Mouse (Mus musculus) myocyte (in vitro differentiated cells): Measurements from ENCODE around the gene Enpp1. TPM values are rescaled to one million over a fixed set of nuclear protein-coding genes. Genes with fewer than 3 reads are reported as not detected.

Source experiments
- H3K27me3 ChIP-seq: one replicate; pipeline ENCODE4 v1.6.1; 2011; ENCODE audit not compliant: control insufficient read depth, insufficient read depth, insufficient read length
- H3K36me3 ChIP-seq: one replicate; pipeline ENCODE4 v1.6.1; 2011; ENCODE audit not compliant: control insufficient read depth, insufficient read depth
- H3K4me2 ChIP-seq: one replicate; pipeline ENCODE4 v1.6.1; 2011; ENCODE audit warnings: low read depth, control low read depth
- H3K4me3 ChIP-seq: one replicate; pipeline ENCODE4 v1.5.1; 2011; ENCODE audit warnings: mild to moderate bottlenecking, control low read depth, moderate library complexity
- H3K79me2 ChIP-seq: one replicate; pipeline ENCODE4 v1.6.1; 2011; ENCODE audit not compliant: control insufficient read depth, insufficient read depth
- H3ac ChIP-seq: one replicate; pipeline ENCODE4 v1.6.1; 2011; ENCODE audit not compliant: control insufficient read depth, insufficient read length
- CEBPB ChIP-seq: IDR thresholded peaks from 2 replicates; pipeline ENCODE4 v1.6.1; 2011; ENCODE audit warnings: mild to moderate bottlenecking, moderate library complexity; ENCODE audit not compliant: poor library complexity, insufficient read depth, severe bottlenecking
- E2F4 ChIP-seq: IDR thresholded peaks from one replicate; pipeline ENCODE4 v1.6.1; 2011; ENCODE audit warnings: mild to moderate bottlenecking, control low read depth, moderate library complexity; ENCODE audit not compliant: insufficient read depth
- MAX ChIP-seq: IDR thresholded peaks from one replicate; pipeline ENCODE4 v1.6.1; 2011; ENCODE audit warnings: low read depth, mild to moderate bottlenecking, control low read depth
- MYOD1 ChIP-seq, 3 experiments: IDR thresholded peaks; one replicate each; pipeline ENCODE4 v1.6.1; 2011; ENCODE audit warnings: control low read depth in 2 of 3, low read depth in 2 of 3, mild to moderate bottlenecking in 2 of 3, moderate library complexity in 1 of 3; ENCODE audit not compliant: insufficient read length in 2 of 3, control insufficient read depth in 1 of 3
- MYOG ChIP-seq, 3 experiments: IDR thresholded peaks; one replicate each; pipeline ENCODE4 v1.6.1; 2011; ENCODE audit warnings: control low read depth in 2 of 3, low read depth in 2 of 3, mild to moderate bottlenecking in 2 of 3; ENCODE audit not compliant: insufficient read length in 2 of 3, control insufficient read depth in 1 of 3, insufficient read depth in 1 of 3
- POLR2A ChIP-seq: IDR thresholded peaks from one replicate; pipeline ENCODE4 v1.6.1; 2011; ENCODE audit warnings: low read depth, mild to moderate bottlenecking, control low read depth, moderate library complexity; ENCODE audit not compliant: insufficient read length
- POLR2AphosphoS2 ChIP-seq: IDR thresholded peaks from one replicate; pipeline ENCODE4 v1.6.1; 2011; ENCODE audit warnings: low read depth, control low read depth; ENCODE audit not compliant: insufficient read length
- REST ChIP-seq: IDR thresholded peaks from one replicate; pipeline ENCODE4 v1.6.1; 2011; ENCODE audit warnings: mild to moderate bottlenecking, control low read depth, moderate library complexity; ENCODE audit not compliant: insufficient read depth, insufficient read length
- SRF ChIP-seq: IDR thresholded peaks from one replicate; pipeline ENCODE4 v1.6.1; 2011; ENCODE audit warnings: low read depth; ENCODE audit not compliant: control insufficient read depth, insufficient read length
- TCF12 ChIP-seq: IDR thresholded peaks from one replicate; pipeline ENCODE4 v1.6.1; 2011; ENCODE audit warnings: mild to moderate bottlenecking, control low read depth; ENCODE audit not compliant: poor library complexity, insufficient read depth, severe bottlenecking
- TCF3 ChIP-seq: IDR thresholded peaks from one replicate; pipeline ENCODE4 v1.6.1; 2011; ENCODE audit warnings: low read depth, control low read depth; ENCODE audit not compliant: insufficient read length
- USF1 ChIP-seq: IDR thresholded peaks from one replicate; pipeline ENCODE4 v1.6.1; 2011; ENCODE audit warnings: low read depth, mild to moderate bottlenecking, control low read depth, moderate library complexity
- polyA plus RNA-seq: library from polyadenylated mRNA; unstranded; fragments of >200 nt; fragmentation: generic; extraction: Trizol; gene quantifications from one replicate; pipeline ENCODE4 v1.2.1, GENCODE M21; 2012; ENCODE audit warnings: missing spikeins

The Enpp1 gene
- polyA plus RNA-seq, 1 experiment, result 2.6 TPM

GRCm38 (mm10) chr10:24712367-24712761 is 405 bp upstream of the Enpp1 start:
- Histone ChIP-seq H3ac (peak overlapping the region; percentile 19), H3K79me2 (no peaks in the 10 kb centered on the region), H3K4me3 (peak overlapping the region; percentile 31), H3K27me3 (no peaks in the 10 kb centered on the region), H3K4me2 (peak overlapping the region; percentile 79), H3K36me3 (no peaks in the 10 kb centered on the region)
- TF ChIP-seq CEBPB (no peak), SRF (no peak), MYOG (IDR thresholded peaks at IDR 0.05; ENCODE audit: control insufficient read depth in 1 of 3, insufficient read depth in 1 of 3, insufficient read length in 2 of 3, low read depth in 2 of 3) (no peak), MYOD1 (IDR thresholded peaks at IDR 0.05; ENCODE audit: control insufficient read depth in 1 of 3, insufficient read length in 2 of 3, low read depth in 2 of 3) (no peak), USF1 (no peak), REST (no peak), MAX (no peak), E2F4 (no peak), POLR2A (no peak), POLR2AphosphoS2 (no peak), TCF3 (no peak), TCF12 (no peak)

DNA sequence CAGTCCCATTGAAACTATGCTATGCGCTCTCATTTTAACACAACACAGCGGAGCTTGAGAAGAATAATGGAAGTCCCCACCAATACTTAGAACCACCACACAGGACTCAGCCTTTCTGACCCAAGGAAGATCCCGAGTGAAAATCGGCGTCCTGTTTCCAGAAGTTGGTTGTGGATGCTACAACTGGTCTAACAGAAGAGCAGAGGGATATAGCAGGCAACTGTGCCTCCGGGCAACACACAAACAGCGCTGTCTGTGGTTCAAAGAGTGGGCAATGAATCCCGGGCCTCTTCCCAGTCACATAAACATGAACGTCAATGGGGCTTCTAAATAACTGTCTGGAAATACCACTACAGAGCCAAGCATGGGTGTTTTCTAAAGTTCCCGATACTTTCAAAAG is 888 bp downstream of the Enpp1 start:
- H3K27me3 ChIP-seq, result no peaks in the 10 kb centered on the region
- no peaks in the 10 kb centered on the region for H3K36me3 ChIP-seq
- H3K4me2 ChIP-seq, result peak overlapping the region; percentile 79
- H3ac ChIP-seq, result peak overlapping the region; percentile 19
- peak overlapping the region; percentile 31 for H3K4me3 ChIP-seq
- no peaks in the 10 kb centered on the region for H3K79me2 ChIP-seq
- no peak for TF ChIP-seq CEBPB

- Histone ChIP-seq H3K36me3 (no peaks in the 10 kb centered on the region), H3K4me3 (no peak overlapping the region), H3K27me3 (no peaks in the 10 kb centered on the region), H3ac (no peak overlapping the region), H3K4me2 (no peak overlapping the region), H3K79me2 (no peaks in the 10 kb centered on the region)
- TF ChIP-seq POLR2AphosphoS2 (no peak), MYOD1 (IDR thresholded peaks at IDR 0.05; ENCODE audit: control insufficient read depth in 1 of 3, insufficient read length in 2 of 3, low read depth in 2 of 3) (no peak), SRF (no peak), TCF3 (no peak), TCF12 (no peak), CEBPB (no peak), POLR2A (no peak), USF1 (no peak), REST (no peak), E2F4 (no peak), MYOG (IDR thresholded peaks at IDR 0.05; ENCODE audit: control insufficient read depth in 1 of 3, insufficient read depth in 1 of 3, insufficient read length in 2 of 3, low read depth in 2 of 3) (no peak)
Observed at GRCm38 (mm10) chr10:24710361-24710760, 1.6 kb downstream of the Enpp1 start.

DNA sequence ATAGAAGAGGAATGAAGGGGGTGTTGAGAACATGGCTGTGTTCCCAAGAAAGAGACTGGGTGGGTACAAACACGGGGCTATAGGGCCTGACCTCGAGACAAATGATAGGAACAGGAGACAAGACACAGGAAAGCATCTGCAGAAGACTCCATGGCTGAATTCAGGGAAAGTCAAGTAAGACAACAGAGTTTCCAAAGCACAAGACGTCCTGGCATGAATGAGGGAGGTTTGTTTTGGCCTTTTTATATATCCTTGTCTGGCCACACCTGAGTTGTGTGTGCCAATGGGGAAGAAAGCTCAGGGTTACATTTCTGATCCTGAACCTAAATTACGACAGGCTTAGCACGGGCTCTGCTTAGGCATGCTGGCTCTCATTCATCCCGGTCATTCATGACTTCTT is 4.2 kb downstream of the Enpp1 start:
- no peak overlapping the region for H3K4me3 ChIP-seq
- TF ChIP-seq MYOG (IDR thresholded peaks at IDR 0.05; ENCODE audit: control insufficient read depth in 1 of 3, insufficient read depth in 1 of 3, insufficient read length in 2 of 3, low read depth in 2 of 3) (no peak), E2F4 (no peak), MAX (no peak), TCF3 (no peak), TCF12 (no peak), CEBPB (no peak), POLR2AphosphoS2 (no peak), SRF (no peak), POLR2A (no peak), REST (no peak), USF1 (no peak), MYOD1 (IDR thresholded peaks at IDR 0.05; ENCODE audit: control insufficient read depth in 1 of 3, insufficient read length in 2 of 3, low read depth in 2 of 3) (no peak)
- no peaks in the 10 kb centered on the region for H3K79me2 ChIP-seq
- no peaks in the 10 kb centered on the region for H3K27me3 ChIP-seq
- no peak overlapping the region for H3K4me2 ChIP-seq
- H3ac ChIP-seq, result no peak overlapping the region
- H3K36me3 ChIP-seq, result no peaks in the 10 kb centered on the region

- Histone ChIP-seq H3K4me3 (no peak overlapping the region), H3K79me2 (no peaks in the 10 kb centered on the region), H3ac (no peak overlapping the region), H3K27me3 (no peaks in the 10 kb centered on the region), H3K4me2 (no peak overlapping the region), H3K36me3 (no peaks in the 10 kb centered on the region)
- TF ChIP-seq MYOG (IDR thresholded peaks at IDR 0.05; ENCODE audit: control insufficient read depth in 1 of 3, insufficient read depth in 1 of 3, insufficient read length in 2 of 3, low read depth in 2 of 3) (no peak), SRF (no peak), TCF3 (no peak), E2F4 (no peak)
Observed at GRCm38 (mm10) chr10:24706431-24707140, 5.4 kb downstream of the Enpp1 start.
